Mouse (Mus musculus) spleen, adult 2 months (tissue): ENCODE data around the gene Rasa1.

Experiments
- CTCF ChIP-seq: fragments of 200-500 bp; IDR thresholded peaks from 2 replicates; pipeline ENCODE4 v1.5.1; 2011; ENCODE audit warnings: mild to moderate bottlenecking, inconsistent platforms; ENCODE audit not compliant: insufficient read depth, insufficient read length, insufficient replicate concordance; ENCODE audit errors: extremely low read depth
- POLR2A ChIP-seq: fragments of 200-500 bp; IDR thresholded peaks from 2 replicates; pipeline ENCODE4 v1.6.1; 2011; ENCODE audit warnings: low read depth, low read length, inconsistent platforms

GRCm38 (mm10) chr13:85278951-85279350 is 10.0 kb downstream of the Rasa1 start:
- TF ChIP-seq POLR2A: no peak
- no peak for TF ChIP-seq CTCF
